In genomic region chr6:146611385-146611784, GRCm38 (mm10) we compare ENCODE assay signal across 19 mouse cellular contexts. TPM values are rescaled to one million over a fixed set of nuclear protein-coding genes. Genes with fewer than 3 reads are reported as not detected.
DNase-seq lines count a peak whose midpoint lies in the region; ATAC-seq lines count a peak whose summit lies in the region.
"Had no signal": no experiment of that assay in that cellular context is flagged by ENCODE, and none has a peak within 500 bp of the region (broad histone marks: within the 10 kb centered on the region; RNA-seq: fewer than 3 reads in every experiment).

No protein-coding gene starts in this region.

- no peaks in the 10 kb centered on the region for H3K4me1 ChIP-seq in lung, embryonic 15.5 days
- peaks cover 65% of the 10 kb centered on the region for H3K4me1 ChIP-seq in liver, embryonic 13.5 days (replicated peaks)
- H3K4me1 ChIP-seq in stomach, embryonic 15.5 days = no peaks in the 10 kb centered on the region
- H3K4me1 ChIP-seq: embryonic facial prominence, embryonic 13.5 days; forebrain, embryonic 12.5 days had no signal

- WGBS in lung, embryonic 15.5 days = 92% methylated on average over 6 of the region's 6 CpGs
- WGBS in liver, embryonic 13.5 days (ENCODE audit: insufficient replicate concordance) = 24% methylated on average over 6 of the region's 6 CpGs
- 80% methylated on average over 6 of the region's 6 CpGs for WGBS in stomach, embryonic 15.5 days

- H3K9ac ChIP-seq in lung, embryonic 15.5 days = no peak overlapping the region
- peak overlapping the region; percentile 70 for H3K9ac ChIP-seq in liver, embryonic 13.5 days
- H3K9ac ChIP-seq in stomach, embryonic 15.5 days = no peak overlapping the region
- H3K9ac ChIP-seq: embryonic facial prominence, embryonic 13.5 days; forebrain, embryonic 12.5 days had no signal

- H3K27me3 ChIP-seq in lung, embryonic 15.5 days = no peaks in the 10 kb centered on the region
- H3K27me3 ChIP-seq in liver, embryonic 13.5 days = no peaks in the 10 kb centered on the region
- H3K27me3 ChIP-seq in stomach, embryonic 15.5 days (replicated peaks) = no peaks in the 10 kb centered on the region
- H3K27me3 ChIP-seq: embryonic facial prominence, embryonic 13.5 days; forebrain, embryonic 12.5 days had no signal

- H3K27ac ChIP-seq in lung, embryonic 15.5 days = no peak overlapping the region
- H3K27ac ChIP-seq in liver, embryonic 13.5 days = peak overlapping the region; percentile 99
- H3K27ac ChIP-seq in stomach, embryonic 15.5 days = no peak overlapping the region
- H3K27ac ChIP-seq: embryonic facial prominence, embryonic 13.5 days; forebrain, embryonic 12.5 days; macrophage had no signal

- H3K36me3 ChIP-seq in lung, embryonic 15.5 days = peaks cover 17% of the 10 kb centered on the region
- H3K36me3 ChIP-seq in liver, embryonic 13.5 days = peaks cover 86% of the 10 kb centered on the region
- H3K36me3 ChIP-seq in stomach, embryonic 15.5 days = peaks cover 9% of the 10 kb centered on the region; the same call in 1 of the 2 replicates

- ATAC-seq in lung, embryonic 15.5 days (ENCODE audit: borderline replicate concordance, extremely low read depth, low FRiP score, low TSS enrichment) = peak; percentile 42; the same call in 1 of the 2 replicates
- ATAC-seq in common myeloid progenitor, adult 5-6 weeks (replicated peaks; ENCODE audit: low read depth, poor library complexity, severe bottlenecking) = peak; percentile 53; the same call in 1 of the 2 replicates
- peak; percentile 90 for ATAC-seq in liver, embryonic 13.5 days (ENCODE audit: low read depth)
- ATAC-seq in stomach, embryonic 15.5 days (ENCODE audit: insufficient read depth, low FRiP score, low read depth) = peak; percentile 83
- ATAC-seq: activated CD4-positive, CD25-positive, alpha-beta regulatory T cell, adult 4 months; midbrain, embryonic 16.5 days had no signal

- no peak for DNase-seq in lung, postnatal 25 days (ENCODE audit: low spot score)
- DNase-seq in liver, embryonic 13.5 days = peak; percentile 69
- no peak for DNase-seq in cerebellum, adult 8-10 months
- DNase-seq in layer of hippocampus, postnatal 10 days (ENCODE audit: low spot score in 2 of 2) = no peak
- DNase-seq: adrenal gland, postnatal 25 days; cerebellum, postnatal 36 days; gastrocnemius, postnatal 14 days; heart, postnatal 4 days; left cerebral cortex, postnatal 4 days; lung, adult 2 months; retina, postnatal 1 day had no signal

- H3K4me2 ChIP-seq in lung, embryonic 15.5 days = no peak overlapping the region
- peak overlapping the region; percentile 67 for H3K4me2 ChIP-seq in liver, embryonic 13.5 days
- H3K4me2 ChIP-seq in stomach, embryonic 15.5 days = no peak overlapping the region
- H3K4me2 ChIP-seq: embryonic facial prominence, embryonic 13.5 days; forebrain, embryonic 12.5 days had no signal

- no peaks in the 10 kb centered on the region for H3K9me3 ChIP-seq in lung, embryonic 15.5 days
- H3K9me3 ChIP-seq in liver, embryonic 13.5 days (replicated peaks) = no peaks in the 10 kb centered on the region
- no peaks in the 10 kb centered on the region for H3K9me3 ChIP-seq in stomach, embryonic 15.5 days
- H3K9me3 ChIP-seq: embryonic facial prominence, embryonic 13.5 days; forebrain, embryonic 12.5 days had no signal

- no peak overlapping the region for H3K4me3 ChIP-seq in lung, embryonic 15.5 days
- H3K4me3 ChIP-seq in liver, embryonic 13.5 days (replicated peaks) = peak overlapping the region; percentile 32
- H3K4me3 ChIP-seq in stomach, embryonic 15.5 days (replicated peaks) = no peak overlapping the region
- H3K4me3 ChIP-seq: embryonic facial prominence, embryonic 13.5 days; forebrain, embryonic 12.5 days had no signal

RNA-seq across cellular contexts. Expression of gene Med21, which starts 31.0 kb away (rescaled TPM):
- polyA plus RNA-seq in lung, embryonic 15.5 days (2015; fragmentation: Nextera tagmentation; extraction: Ambion mirVana) = 156 and 157 TPM in 2 replicates
- total RNA-seq in common myeloid progenitor, adult 5-6 weeks (2017) = 59.5 and 75.1 TPM in 2 replicates
- polyA plus RNA-seq in liver, embryonic 13.5 days (2015; fragmentation: Nextera tagmentation; extraction: Ambion mirVana) = 68.3 and 74.2 TPM in 2 replicates
- polyA plus RNA-seq in stomach, embryonic 15.5 days (2015; fragmentation: Nextera tagmentation; extraction: Ambion mirVana) = 133 and 140 TPM in 2 replicates
- 10 to 100 TPM; 41.1 to 46.1 TPM for total RNA-seq in layer of hippocampus, postnatal 10 days (2021)

RNA-seq across cellular contexts. Expression of gene Tm7sf3, which starts 31.2 kb away (rescaled TPM):
- 28.2 and 29.9 TPM in 2 replicates for polyA plus RNA-seq in lung, embryonic 15.5 days (2015; fragmentation: Nextera tagmentation; extraction: Ambion mirVana)
- total RNA-seq in common myeloid progenitor, adult 5-6 weeks (2017) = 51.9 and 55.6 TPM in 2 replicates
- polyA plus RNA-seq in liver, embryonic 13.5 days (2015; fragmentation: Nextera tagmentation; extraction: Ambion mirVana) = 32.7 and 36.3 TPM in 2 replicates
- 31.7 and 36.1 TPM in 2 replicates for polyA plus RNA-seq in stomach, embryonic 15.5 days (2015; fragmentation: Nextera tagmentation; extraction: Ambion mirVana)
- 10 to 100 TPM; 38.8 to 42.2 TPM for total RNA-seq in layer of hippocampus, postnatal 10 days (2021)

RNA-seq across cellular contexts. Expression of gene Ints13, which starts 33.8 kb away (rescaled TPM):
- 66.1 and 77.9 TPM in 2 replicates for polyA plus RNA-seq in lung, embryonic 15.5 days (2015; fragmentation: Nextera tagmentation; extraction: Ambion mirVana)
- total RNA-seq in common myeloid progenitor, adult 5-6 weeks (2017) = 104 and 135 TPM in 2 replicates
- polyA plus RNA-seq in liver, embryonic 13.5 days (2015; fragmentation: Nextera tagmentation; extraction: Ambion mirVana) = 39.4 and 54.8 TPM in 2 replicates
- polyA plus RNA-seq in stomach, embryonic 15.5 days (2015; fragmentation: Nextera tagmentation; extraction: Ambion mirVana) = 53.8 and 64.5 TPM in 2 replicates
- total RNA-seq in layer of hippocampus, postnatal 10 days (2021) = 10 to 100 TPM; 37.6 to 41.0 TPM

RNA-seq across cellular contexts. Expression of gene Fgfr1op2, which starts 34.4 kb away (rescaled TPM):
- polyA plus RNA-seq in lung, embryonic 15.5 days (2015; fragmentation: Nextera tagmentation; extraction: Ambion mirVana) = 98.1 and 101 TPM in 2 replicates
- 155 and 157 TPM in 2 replicates for total RNA-seq in common myeloid progenitor, adult 5-6 weeks (2017)
- polyA plus RNA-seq in liver, embryonic 13.5 days (2015; fragmentation: Nextera tagmentation; extraction: Ambion mirVana) = 89.1 and 99.7 TPM in 2 replicates
- polyA plus RNA-seq in stomach, embryonic 15.5 days (2015; fragmentation: Nextera tagmentation; extraction: Ambion mirVana) = 98.5 and 101 TPM in 2 replicates
- total RNA-seq in layer of hippocampus, postnatal 10 days (2021) = 10 to 100 TPM; 54.6 to 58.8 TPM
